Mouse (Mus musculus) retina, adult 2 months (tissue): ENCODE data around the gene Atp2b2.

Experiments used
- DNase-seq: peaks from one replicate; pipeline ENCODE4 v3.0.0-alpha.2; 2012; ENCODE audit warnings: low read depth, low spot score

Atp2b2 gene

DNA sequence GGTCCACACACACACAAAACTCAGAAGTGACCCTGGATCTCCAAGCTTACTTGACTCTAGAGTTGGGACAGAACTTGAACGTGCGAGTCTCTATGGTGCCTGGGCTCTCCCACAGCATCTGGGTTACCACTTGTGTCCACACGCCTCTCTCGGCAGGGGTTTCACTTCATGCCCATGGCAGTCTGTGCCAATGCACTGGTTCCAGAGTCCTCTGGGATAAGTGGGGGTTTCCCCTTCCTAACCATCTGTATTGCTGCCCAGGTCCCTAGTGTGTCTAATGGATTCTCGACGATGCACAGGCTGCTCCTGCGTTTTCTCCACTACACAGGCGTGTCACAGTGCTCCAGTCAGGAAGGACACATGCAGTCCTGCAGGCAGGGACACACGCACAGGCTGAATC, 184.1 kb downstream of the Atp2b2 start:
- no peak for DNase-seq

GRCm38 (mm10) chr6:113857310-113857873, 185.0 kb downstream of the Atp2b2 start:
- no peak for DNase-seq

- peak; percentile 18 for DNase-seq
Observed at GRCm38 (mm10) chr6:113856790-113857189, 185.6 kb downstream of the Atp2b2 start.

DNA sequence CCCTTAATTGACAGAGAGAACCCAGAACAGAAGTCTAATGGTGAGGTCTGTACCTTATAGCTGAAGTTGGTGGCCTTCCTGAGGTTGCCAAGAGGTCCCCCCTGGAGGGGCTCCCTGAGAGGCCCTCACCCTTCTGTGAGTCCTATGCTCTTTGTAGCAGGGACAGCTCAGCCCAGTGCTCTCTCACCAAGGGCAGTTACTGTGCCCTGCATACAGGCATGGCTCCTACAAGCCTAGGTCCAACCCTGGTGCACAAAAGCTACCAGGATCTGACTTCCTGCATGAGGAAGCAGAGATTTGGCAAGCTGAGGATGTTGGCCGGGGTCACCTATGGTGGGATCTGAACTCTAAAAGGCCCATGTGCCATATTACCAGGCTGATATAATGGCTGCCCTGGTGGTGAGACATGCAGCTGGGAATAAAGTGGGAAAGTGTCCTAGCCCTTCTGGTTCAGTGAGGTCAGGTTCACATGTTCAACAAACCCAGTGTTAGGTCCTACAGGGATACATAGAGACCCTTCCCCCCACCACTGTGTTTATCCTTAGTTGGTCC, 186.2 kb downstream of the Atp2b2 start:
- DNase-seq: no peak

DNA sequence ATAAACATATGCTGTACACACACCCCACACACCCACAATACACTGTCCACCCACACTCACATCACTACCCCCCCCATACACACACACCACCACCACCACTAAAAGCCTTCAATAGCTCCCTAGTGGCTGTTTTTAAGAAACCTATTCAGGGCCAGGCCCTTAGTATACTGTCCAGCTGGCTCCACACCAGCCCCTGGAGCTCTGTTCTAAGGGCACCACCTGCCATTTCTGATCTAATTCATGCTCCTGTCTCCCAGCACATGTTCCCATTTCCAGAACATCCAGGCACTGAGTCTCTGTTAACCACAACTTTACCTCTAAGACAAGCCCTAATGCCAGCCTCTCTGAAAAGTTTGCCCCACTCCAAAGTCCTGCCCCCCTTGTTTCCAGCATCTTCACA, 186.8 kb downstream of the Atp2b2 start:
- DNase-seq: no peak

DNA sequence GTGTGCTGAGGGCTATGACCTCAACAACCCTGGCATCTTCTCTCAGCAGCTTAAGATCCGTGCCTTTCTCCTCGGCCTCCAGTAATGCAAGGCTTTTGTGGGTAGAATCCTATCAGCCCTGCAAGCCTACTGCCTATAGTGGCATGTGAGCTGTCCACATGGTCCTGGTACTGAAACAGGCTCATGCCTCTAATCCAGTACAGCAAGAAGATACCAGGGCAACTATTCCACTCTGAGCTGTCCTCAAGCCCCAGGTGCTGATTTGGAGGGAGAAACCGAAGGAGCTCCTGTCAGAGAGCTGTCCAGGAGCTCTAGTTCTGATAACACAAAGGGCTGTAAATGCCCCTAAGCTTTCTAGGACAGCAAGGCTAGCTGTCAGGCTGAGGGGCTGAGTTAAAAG, 190.1 kb downstream of the Atp2b2 start:
- no peak for DNase-seq

DNA sequence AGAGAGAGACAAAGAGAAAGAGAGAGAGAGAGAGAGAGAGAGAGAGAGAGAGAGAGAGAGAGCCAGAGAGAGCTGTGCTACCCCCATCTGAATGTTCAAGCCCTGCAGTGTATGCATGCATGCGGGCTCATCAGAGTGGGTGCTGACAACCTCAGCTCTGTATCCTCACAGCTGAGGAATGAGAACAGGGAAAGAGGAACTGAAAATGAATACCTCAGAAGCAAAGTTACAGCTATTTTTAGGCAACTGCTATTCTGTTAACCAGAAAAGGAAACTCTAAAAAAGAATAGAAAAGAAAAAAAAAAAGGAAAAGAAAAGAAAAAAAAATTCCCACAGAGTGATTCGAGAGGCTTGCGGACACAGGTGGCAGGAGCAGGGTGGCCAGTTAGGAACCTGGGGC, 192.6 kb downstream of the Atp2b2 start:
- no peak for DNase-seq

DNA sequence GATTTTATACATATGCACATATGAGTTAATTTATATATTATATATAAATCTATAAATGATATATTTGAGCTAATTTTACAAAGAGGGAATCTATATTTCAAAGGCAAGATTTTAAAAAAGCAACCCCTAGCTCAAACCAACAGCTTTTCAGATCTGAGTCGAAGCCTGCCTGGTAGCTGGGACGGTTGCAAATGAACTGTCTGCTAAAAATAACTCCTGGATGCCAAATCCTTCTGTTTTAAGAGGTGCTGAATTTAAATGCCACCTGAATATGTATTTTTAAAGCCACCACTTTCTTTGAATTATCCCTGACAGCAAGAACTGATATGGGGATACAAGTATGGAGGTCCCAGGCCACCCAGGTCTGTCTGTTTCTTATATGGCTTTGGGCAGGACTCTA, 193.8 kb downstream of the Atp2b2 start:
- DNase-seq: no peak

- DNase-seq: no peak
Observed at GRCm38 (mm10) chr6:113847092-113847491, 195.3 kb downstream of the Atp2b2 start.

DNA sequence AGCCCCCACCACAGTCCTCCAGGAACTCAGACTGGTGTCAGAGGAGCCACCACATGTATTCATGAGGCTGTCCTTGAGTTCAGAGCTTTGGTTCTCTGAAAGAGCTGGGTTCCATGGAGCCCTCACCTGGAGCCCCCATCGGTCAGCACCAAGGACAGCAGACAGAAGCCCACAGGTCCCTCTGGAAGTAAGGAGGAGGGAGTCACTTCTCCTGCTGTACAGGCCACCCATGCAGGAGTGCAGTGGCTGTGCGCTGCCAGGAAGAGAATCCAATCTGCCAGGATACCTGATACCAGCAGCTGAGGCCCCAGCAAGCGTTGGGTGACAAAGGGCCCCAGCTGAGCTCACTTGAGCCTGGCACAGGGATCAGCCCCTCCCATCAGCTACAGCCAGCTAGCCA, 199.2 kb downstream of the Atp2b2 start:
- no peak for DNase-seq

DNA sequence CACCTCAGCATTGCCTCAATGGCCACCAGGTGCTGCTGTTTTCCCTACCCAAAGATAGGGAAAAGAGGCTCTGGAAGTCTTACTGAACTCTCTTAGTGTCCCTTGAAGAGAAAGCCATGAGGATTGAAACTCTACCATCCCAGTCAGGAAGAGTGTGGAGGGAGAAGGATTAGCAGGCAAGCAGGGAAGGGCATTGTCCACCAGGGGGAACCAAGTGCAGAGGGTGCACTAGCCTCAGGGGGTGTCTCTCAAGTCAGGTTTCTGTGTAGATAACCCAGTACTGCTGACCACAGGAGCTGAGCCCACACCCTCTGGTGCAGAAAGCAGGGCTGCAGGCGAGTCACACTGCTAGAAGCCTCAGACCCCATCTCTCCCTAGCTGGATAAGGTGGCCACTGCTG, 203.9 kb downstream of the Atp2b2 start:
- no peak for DNase-seq

GRCm38 (mm10) chr6:113837740-113838139, 204.7 kb downstream of the Atp2b2 start:
- no peak for DNase-seq

GRCm38 (mm10) chr6:113836545-113836944, 205.9 kb downstream of the Atp2b2 start:
- DNase-seq: no peak

GRCm38 (mm10) chr6:113830463-113830862, 211.9 kb downstream of the Atp2b2 start:
- no peak for DNase-seq

DNA sequence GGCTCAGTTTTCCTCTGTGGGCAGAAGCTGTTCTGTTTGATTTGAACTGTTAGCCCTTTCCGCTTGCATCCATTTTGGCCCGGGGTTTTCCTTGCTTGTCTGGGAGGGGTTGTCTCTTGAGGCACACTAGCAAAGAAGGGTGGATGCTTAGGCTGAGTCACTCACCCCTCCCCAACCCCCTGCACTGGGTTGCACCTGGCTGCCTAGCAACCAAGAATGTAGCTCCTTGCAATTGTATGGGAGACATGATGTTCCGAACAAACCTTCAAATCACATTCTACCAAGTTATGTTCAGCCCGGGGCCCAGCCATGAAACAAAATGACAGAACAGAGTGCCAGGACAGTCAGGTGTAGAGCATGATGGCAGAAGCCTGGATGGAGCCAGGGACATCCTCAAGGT, 215.1 kb downstream of the Atp2b2 start:
- no peak for DNase-seq

GRCm38 (mm10) chr6:113822417-113822816, 220.0 kb downstream of the Atp2b2 start:
- DNase-seq: no peak

DNA sequence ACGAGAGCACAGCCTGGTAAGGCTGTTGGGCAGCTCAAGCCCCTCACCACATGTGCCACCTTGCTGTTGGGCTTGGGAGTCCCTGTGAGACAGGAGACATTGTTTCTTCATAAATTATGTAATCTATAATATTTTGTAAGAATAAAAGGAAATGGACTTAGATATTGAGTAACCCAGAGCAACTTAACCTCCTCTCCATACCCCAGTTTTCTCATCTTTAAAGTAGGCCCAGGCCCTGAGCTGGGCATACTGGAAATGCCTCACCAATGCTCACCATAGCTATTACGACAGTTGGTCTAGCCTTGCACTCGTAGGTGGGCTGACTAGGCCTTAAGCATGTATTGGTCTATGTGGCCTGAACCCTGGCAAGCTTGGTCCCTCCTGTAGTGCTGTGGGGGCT, 225.7 kb downstream of the Atp2b2 start:
- no peak for DNase-seq

DNA sequence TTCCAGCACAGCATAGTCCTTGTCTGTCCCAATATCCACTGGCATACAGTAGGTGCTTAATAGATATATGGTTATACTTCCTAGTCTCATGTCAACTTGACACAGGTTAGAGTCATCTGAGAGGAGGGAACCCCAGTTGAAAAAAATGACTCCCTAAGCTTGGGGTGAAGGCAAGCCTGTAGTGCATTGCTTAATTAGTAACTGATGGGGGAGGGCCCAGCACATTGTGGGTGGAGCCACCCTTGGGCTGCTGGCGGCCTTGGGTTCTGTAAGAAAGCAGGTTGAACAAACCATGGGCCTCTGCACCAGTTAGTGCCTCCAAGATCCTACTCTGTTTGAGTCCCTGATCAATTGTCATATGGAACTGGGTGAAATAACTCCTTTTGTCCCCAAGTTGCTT, 231.0 kb downstream of the Atp2b2 start:
- DNase-seq: no peak

DNA sequence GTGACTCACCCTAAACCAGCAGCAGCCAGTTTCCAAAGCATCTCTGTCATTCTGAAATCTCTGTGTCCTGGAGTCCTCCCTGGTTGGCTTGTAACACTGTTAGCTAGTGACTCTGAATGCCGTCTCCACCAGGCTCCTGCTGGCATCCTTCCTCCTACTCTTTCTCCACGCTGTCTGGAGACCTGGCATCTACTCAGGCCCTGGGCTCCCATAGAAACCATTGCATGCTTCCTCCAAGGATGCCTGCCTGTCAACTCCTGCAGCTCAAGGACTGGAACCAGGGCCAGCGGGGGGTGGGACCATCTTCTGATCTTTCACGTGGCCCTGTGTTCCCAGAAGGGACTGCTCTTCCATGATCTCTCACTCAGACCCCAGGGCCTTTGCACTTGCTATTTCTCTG, 231.7 kb downstream of the Atp2b2 start:
- no peak for DNase-seq

GRCm38 (mm10) chr6:113806241-113806640, 236.2 kb downstream of the Atp2b2 start:
- no peak for DNase-seq

DNA sequence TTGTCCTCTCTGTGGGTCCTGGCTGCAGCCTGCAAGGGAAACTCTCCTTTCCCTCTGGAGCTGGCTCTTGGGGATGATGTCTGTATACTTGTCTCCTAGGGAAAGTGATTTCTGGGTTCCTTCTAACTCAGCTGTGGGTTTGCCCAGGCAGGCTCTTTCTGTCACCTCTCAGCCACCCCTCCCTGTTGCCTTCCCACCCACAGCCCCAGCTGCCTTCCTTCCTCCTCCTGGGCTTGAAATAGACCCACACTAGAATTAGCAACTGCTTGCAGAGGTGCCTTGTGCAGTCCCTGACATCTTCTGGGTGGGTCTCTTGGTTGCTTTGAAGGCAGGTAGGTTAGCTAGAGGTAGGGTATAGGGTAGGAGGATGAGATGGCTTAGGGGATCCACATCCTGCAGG, 241.2 kb downstream of the Atp2b2 start:
- no peak for DNase-seq

- DNase-seq: no peak
Observed at GRCm38 (mm10) chr6:113799915-113800314, 242.5 kb downstream of the Atp2b2 start.

- no peak for DNase-seq
Observed at GRCm38 (mm10) chr6:113799349-113799748, 243.1 kb downstream of the Atp2b2 start.

- no peak for DNase-seq
Observed at GRCm38 (mm10) chr6:113798921-113799320, 243.5 kb downstream of the Atp2b2 start.
